29 mouse cellular contexts compared by ENCODE assay signal in the genomic region with DNA sequence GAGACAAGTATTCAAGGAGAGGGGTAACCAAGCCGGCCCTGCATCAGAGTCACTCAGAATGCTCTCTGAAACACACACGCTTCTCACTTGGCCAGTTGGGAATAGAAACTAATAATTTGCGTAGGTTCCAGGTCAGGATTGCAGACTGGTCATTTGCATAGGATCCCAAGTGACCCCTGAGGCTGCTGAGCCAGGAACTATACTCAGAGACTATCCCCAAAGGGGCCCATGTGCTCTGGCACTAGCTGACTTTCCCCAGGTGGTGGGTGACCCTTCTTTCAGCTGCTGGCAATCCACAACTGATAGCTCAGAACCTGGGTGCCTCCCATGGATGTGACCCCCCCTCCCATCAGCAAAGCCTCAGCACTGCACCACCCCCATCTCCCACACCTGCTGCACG. TPM values are rescaled to one million over a fixed set of nuclear protein-coding genes. Genes with fewer than 3 reads are reported as not detected.
"Had no signal": no experiment of that assay in that cellular context is flagged by ENCODE, and none has a peak within 500 bp of the region (broad histone marks: within the 10 kb centered on the region; RNA-seq: fewer than 3 reads in every experiment).

No protein-coding gene starts in this region.

- H3K9me3 ChIP-seq: heart, embryonic 13.5 days; heart, embryonic 15.5 days; hindbrain, embryonic 13.5 days; hindbrain, embryonic 15.5 days; kidney, embryonic 15.5 days; limb, embryonic 13.5 days; limb, embryonic 15.5 days; liver, embryonic 13.5 days; liver, embryonic 15.5 days had no signal

- ATAC-seq: hindbrain, postnatal 0 days; intestine, embryonic 16.5 days had no signal

- H3K27ac ChIP-seq: heart, embryonic 13.5 days; heart, embryonic 15.5 days; hindbrain, embryonic 13.5 days; hindbrain, embryonic 15.5 days; hindbrain, postnatal 0 days; kidney, embryonic 15.5 days; kidney, postnatal 0 days; limb, embryonic 13.5 days; limb, embryonic 15.5 days; liver, embryonic 13.5 days; liver, embryonic 15.5 days had no signal

- H3K4me2 ChIP-seq: heart, embryonic 11.5 days; heart, embryonic 13.5 days; heart, embryonic 15.5 days; hindbrain, embryonic 13.5 days; hindbrain, embryonic 15.5 days; kidney, embryonic 15.5 days; limb, embryonic 13.5 days; limb, embryonic 15.5 days; liver, embryonic 13.5 days; liver, embryonic 15.5 days had no signal

- DNase-seq: gastrocnemius, postnatal 14 days; heart, adult 18-20 months; heart, postnatal 14 days; heart, postnatal 36 days; kidney, adult 11 months; kidney, adult 2 months; kidney, adult 9 months; kidney, postnatal 14 days; layer of hippocampus, adult 9-11 months; layer of hippocampus, postnatal 36 days; left cerebral cortex, postnatal 4 days; liver, embryonic 13.5 days had no signal

- H3K36me3 ChIP-seq: heart, embryonic 13.5 days; heart, embryonic 15.5 days; hindbrain, embryonic 13.5 days; hindbrain, embryonic 15.5 days; kidney, embryonic 15.5 days; limb, embryonic 13.5 days; limb, embryonic 15.5 days; liver, embryonic 13.5 days; liver, embryonic 15.5 days had no signal

- H3K9ac ChIP-seq: heart, embryonic 13.5 days; heart, embryonic 15.5 days; hindbrain, embryonic 13.5 days; hindbrain, embryonic 15.5 days; kidney, embryonic 15.5 days; limb, embryonic 13.5 days; limb, embryonic 15.5 days; liver, embryonic 13.5 days; liver, embryonic 15.5 days had no signal

- H3K4me1 ChIP-seq: hindbrain, embryonic 13.5 days; liver, embryonic 13.5 days; liver, embryonic 15.5 days had no signal

- H3K27me3 ChIP-seq: heart, embryonic 15.5 days; hindbrain, embryonic 13.5 days; hindbrain, embryonic 15.5 days; kidney, embryonic 15.5 days; limb, embryonic 13.5 days; limb, embryonic 15.5 days; liver, embryonic 13.5 days; liver, embryonic 15.5 days had no signal

- H3K4me3 ChIP-seq: heart, embryonic 13.5 days; heart, embryonic 15.5 days; hindbrain, embryonic 13.5 days; hindbrain, embryonic 15.5 days; kidney, embryonic 15.5 days; limb, embryonic 13.5 days; limb, embryonic 15.5 days; liver, embryonic 13.5 days; liver, embryonic 15.5 days had no signal

RNA-seq across cellular contexts. Expression of a gene that starts 51.5 kb away (rescaled TPM):
- total RNA-seq: gastrocnemius, adult 8-10 months; gastrocnemius, postnatal 14 days; heart, postnatal 36 days; left cerebral cortex, adult 18-20 months; left cerebral cortex, adult 8-10 months; left cerebral cortex, postnatal 10 days; left cerebral cortex, postnatal 25 days; left cerebral cortex, postnatal 4 days had no signal
- polyA plus RNA-seq: hindbrain, embryonic 15.5 days; hindbrain, postnatal 0 days had no signal
